Mouse (Mus musculus) c-Kit-negative CD71-positive TER-119-positive erythroid progenitor cells, embryonic 14.5 days (primary cell): ENCODE measurements around the gene Epb41l1.
"Not testable (repeated sequence)": the region's sequence is repeated elsewhere in the genome, so short reads cannot be mapped to it uniquely, and the experiment has no call there.

Source experiments
- DNase-seq: peaks from one replicate; pipeline ENCODE4 v3.0.0-alpha.2; 2013; ENCODE audit warnings: low read depth, low spot score

The Epb41l1 gene

DNA sequence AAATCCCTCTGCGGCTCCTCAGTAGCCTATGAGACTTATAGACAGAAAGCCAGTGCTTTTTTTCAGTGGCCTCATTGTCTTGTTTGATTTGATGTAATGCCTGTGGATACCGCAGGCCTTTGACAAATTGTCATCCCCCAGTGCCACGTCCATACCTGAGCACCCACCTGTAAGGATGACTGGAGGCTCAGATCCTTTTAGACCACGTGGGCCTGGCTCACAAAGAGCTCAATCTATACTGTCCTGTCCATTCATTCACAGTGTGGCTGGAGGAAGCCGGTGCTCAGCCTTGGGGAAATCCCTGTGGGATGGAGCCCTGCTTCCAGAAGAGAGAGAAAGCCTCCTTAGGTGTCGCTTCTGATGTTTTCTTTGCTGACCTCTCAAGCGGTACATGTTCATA, 62.5 kb downstream of the Epb41l1 start:
- no peak for DNase-seq

DNA sequence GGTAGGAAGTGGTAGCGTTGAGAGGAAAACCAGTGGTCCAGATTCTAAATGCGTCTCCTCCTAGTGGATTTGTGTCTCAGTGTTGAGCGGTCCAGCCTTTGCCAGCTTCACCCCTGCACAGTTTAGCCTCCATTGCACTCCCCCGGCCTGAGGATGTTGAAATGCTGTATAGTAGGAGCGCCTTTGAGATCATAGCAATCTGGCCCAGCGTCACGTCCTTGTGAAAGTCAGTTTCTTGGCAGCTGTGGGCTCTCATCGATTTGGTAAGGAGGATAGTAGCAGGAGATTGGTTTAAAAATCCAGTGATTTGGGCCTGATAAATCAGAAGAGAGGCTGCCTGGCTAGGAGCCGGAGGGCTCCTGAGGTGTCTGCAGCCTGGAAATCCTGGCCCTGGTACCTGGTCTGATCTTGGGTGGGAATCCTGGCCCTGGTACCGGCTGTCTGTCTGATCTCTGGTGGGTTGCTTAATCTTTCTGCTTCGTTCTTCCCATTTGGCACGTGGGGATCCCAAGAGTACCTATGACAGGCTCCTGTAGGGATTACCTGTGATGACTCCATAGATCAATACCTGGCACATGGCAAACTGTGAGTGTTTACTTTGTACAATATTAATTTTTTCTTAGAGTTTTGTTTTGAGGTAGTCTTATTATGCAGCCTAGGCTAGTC, 65.5 kb downstream of the Epb41l1 start:
- no peak for DNase-seq

DNA sequence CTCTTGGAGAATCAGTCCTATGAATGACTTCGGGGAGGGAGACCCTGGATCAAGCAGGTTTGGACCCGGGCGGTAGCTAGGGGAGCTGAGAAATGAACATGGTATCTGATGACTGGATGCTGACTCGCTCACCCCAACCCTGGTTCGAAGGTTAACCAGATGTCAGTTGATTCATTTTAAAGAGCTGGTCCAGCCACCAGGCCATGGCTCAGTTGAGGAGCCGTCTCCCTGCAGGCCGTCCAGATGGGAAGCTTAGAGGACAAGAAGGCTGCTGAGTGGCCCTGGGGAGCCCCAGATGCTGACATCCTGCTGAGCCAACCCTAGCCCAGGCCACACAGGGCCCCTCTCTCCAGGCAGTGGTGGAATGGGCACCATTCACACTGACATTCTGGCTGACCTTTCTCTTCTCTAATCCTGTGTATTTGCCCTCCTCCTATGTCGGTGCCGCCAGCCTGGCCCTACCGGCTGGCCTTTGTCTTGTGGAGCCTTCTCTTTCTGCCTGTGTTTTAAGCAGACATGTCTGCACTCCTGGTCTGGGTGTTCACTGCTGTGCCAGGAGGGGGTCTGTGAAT, 67.0 kb downstream of the Epb41l1 start:
- DNase-seq: no peak

DNA sequence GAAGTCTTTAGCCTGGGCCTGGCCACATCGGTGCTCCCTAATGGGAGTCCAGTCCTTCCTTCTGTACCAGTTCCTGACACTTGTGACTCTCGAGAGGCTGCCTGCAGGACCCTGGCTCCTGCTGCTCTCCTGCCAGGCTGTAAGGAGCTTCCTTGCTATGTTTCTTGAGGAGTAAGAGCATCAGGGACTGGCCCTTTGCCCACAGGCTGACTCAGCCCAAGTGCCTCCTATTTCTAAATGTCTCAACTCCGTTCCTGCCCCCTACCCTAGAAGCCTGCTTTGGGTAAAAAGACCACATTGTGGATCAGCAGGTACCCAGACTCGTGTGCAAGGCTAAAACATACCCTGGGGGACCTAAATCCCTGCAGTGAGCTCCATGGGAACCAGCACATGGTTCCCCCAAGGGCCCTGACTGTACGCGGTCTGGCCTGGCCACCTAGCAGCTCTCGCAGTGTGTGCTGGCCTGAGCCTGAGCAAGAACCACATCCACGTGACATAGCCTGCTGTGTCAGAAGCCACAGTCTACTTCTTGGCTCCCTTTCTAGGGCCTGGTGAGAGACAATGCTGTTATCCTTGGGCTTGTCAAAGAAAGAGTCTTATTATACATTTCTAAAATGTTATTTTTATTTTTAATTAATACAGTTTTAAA, 67.6 kb downstream of the Epb41l1 start:
- DNase-seq: no peak

DNA sequence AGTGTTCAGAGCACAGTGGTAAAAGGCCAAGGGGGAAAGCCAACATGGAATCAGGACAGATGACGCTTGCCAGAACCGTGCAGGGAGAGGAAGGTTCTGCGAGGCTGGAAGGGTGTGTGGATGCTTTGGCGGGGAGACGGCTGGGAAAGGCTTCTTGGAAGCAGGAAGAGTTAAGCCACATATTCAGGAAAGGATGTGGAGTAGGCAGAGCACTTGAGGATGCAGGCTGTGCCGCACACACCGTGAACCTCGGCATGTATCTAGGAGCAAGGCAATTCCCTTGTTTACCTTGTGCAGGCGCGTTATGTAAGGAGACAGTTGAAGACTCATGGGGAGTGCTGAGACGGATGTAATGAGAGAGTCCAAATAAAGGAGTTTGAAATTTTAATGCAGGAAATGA, 69.5 kb downstream of the Epb41l1 start:
- DNase-seq: no peak

DNA sequence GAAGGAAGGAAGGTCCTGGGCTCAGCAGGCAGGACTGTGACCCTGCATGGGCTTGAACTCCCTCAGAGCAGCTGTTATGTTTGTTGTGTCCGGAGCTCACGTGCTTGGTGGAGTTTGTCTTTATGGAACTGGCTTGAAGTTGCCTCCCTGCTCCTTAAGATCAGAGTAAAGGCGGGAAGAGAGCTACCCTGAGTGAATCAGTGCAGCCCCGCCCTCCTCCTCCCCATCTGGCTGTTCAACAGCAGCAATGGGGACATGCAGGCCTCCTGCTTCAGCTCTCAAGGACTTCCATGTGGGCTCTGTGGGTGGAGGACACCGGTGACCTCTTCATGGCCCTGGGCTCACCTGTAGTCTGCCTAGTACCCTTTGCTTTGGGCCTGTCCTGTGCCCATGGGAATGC, 71.1 kb downstream of the Epb41l1 start:
- no peak for DNase-seq

DNA sequence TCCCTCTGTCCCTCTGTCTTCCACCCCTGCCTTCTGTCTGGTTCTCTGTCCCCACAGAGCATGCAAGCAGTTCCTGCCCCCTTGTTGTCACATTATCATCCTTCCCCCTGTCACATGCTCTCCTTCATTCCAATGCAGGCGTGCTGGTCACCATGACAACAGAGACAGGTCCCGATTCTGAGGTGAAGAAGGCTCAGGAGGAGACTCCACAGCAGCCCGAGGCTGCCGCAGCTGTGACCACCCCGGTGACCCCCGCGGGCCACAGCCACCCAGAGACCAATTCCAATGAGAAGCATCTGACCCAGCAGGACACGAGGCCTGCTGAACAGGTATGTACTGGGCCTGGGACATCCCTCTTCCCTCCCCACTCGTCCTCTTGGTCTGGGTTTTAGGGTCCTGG, 73.1 kb downstream of the Epb41l1 start:
- no peak for DNase-seq

DNA sequence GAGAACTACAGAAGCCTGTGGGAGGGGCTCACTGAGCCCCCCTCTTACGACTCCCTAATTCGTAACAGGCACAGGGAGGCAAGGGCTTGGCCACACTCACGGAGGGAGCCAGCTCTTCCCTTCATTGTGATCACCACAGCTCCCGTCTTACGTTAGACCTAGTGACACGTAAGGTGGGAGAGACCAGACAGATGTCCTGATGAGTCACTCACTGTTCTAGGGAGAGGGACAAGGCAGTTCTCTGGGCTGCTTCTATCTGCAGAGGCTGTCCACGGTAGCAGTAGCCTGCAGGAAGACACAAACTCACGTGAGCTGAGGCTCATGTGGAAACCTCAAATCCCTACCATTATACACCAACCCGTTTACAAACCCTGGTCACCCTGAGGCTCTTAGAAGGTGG, 73.8 kb downstream of the Epb41l1 start:
- no peak for DNase-seq

DNA sequence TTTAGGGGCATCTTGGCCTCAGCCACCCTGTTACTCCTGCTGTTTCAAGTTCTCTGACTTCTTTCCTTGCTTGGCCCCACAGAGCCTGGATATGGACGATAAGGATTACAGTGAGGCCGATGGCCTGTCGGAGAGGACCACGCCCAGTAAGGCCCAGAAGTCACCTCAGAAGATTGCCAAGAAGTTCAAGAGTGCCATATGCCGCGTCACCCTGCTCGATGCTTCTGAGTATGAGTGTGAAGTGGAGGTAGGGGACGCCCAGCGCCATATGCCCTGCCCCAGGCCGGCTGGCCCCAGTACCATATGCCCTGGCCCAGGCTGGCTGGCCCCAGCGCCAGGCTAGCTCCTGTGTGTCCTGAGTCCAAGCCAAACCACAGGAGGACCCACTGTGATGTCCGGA, 74.2 kb downstream of the Epb41l1 start:
- peak; percentile 66 for DNase-seq

DNA sequence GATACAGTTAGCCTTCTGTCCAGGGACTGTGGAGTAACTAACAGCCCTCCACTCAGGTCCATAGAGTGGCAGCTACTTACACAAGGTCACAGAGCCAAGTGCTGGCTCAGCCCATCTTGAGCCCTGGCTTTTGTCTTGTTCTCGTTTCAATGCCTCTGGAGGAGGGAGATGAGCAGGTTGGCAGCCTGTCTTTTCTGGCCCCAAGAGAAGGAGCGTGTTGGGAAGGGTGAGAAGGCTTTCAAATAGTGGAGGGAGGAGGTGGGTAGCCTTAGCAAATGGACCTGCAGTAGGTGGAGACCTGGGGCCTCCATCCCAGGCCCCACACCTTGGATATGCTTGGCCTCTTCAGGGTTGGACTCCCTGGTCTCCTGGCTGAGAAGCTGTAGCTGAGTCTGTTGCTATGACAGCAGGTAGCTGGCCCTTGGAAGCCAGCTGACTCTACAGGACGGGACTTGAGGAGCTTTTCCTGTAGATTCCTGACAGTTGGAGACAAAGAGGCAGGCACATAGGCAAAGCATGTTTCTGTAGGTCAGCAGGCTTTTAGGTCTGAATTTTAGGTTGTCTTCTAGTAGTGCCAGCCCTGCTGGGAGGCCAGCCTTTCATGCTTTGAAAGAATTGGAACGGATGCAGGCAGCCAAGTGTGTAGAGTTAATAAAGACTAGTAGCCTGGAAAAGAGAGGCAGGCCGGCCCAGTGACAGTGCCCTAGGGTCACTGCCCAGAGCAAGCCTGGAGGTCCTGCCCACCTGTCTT, 76.3 kb downstream of the Epb41l1 start:
- no peak for DNase-seq

DNA sequence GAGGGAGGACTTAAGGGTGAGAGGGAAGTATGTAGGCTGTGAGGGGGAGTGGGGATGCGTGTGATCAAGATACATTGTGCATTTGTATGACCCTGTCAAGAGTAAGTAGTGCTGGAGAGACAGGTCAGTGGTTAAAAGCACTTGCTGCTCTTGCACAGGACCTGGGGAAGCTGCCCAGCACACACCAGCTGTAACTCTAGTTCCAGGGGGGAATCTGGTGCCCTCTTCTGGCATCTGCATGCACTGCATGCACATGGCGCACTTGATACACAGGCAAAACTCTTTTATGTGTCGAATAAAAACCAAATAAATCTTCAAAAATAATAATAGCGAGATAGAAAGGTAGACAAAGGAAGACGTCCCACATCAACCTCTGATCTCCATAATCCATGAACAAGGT, 77.2 kb downstream of the Epb41l1 start:
- peak; percentile 51 for DNase-seq

DNA sequence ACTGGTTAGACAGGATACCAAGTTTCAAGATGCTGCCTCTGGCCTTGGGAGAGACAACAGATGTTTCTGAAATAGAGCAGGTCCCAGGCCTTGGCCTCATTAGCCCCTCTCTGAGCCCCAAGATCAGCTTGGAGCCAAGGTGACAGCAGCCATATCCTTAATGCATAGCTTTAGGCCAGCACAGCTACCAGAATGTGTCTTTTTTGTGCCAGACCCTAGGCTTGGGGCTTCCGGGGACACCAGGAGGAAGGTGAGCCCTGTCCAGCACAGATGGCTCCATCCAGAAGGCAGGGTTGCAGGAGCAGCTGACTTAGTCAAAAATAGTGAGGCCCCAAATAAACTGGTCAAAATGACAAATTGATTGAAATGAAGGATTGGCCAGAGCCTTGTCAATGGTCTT, 80.3 kb downstream of the Epb41l1 start:
- no peak for DNase-seq

DNA sequence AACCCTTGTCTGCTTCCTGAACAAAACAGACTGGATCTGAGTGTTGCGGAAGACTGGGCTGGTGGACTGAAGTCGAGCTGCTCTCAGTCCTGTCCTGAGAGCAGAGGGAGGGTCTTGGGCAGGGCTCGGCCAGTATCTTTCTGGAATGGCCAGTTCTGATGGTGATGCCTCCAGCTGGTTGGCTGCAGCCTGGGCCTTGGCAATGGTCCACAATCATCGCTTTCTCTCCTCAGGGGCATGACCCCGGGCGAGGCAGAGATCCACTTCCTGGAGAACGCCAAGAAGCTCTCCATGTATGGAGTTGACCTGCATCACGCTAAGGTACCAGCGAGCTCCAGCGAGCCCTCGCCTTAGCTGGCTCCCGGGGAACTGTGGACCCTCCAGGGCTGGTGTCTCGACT, 84.8 kb downstream of the Epb41l1 start:
- no peak for DNase-seq

DNA sequence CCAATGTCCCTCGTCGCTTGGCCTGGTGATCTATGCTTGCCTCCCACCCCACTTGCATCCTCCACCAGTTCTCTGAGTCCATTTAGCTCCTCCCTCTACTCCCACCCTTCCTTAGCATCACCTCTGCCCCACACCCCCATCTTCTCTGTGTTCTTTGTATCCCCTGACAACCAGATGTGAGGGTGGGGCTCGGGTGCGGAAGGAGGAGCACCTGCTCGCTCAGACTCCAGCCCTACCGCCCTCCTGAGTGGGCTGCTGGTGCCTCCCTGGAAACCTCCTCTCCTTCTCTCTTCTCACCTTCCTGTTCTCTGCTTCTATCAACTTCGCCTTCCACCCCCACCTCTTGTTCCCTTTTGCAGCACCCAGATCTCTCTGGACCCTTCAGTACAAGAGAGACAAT, 91.3 kb downstream of the Epb41l1 start:
- no peak for DNase-seq

DNA sequence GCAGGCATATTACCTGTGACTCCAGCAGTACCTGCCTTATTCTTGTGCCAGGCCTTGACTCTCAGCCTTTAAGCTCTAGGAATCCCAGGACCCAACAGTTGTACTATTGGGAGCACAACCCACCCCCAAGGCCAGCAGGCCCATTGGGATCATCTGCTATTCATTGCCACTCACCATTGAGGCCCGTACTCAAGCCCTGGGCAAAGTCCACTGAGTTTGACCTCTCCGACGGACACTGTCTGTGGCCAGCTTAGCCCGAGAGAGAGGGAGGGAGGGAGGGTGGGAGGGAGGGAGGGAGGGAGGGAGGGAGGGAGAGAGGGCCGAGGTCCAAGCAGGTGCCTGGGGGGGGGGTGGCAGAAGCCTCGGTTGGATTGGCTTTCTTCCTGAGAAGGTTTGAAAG, 91.9 kb downstream of the Epb41l1 start:
- no peak for DNase-seq

DNA sequence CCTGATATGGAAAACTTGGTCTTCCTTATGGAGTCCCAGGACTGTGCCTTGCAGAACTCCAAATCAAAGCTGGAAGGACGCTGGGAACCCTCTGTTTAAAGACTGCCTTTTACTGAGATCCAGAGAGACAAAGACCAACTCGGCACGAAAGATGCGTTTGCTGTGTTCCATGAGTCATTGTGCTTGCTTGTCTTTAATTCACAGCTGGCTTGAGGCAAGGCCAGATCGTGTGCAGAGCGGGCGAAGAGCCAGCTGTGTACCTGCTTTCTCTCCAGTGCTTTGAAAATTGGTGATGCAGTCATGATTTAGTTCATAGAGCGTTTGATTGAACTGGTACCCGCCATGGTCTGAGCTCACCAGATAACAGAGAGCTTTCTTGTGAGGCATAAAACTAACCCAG, 94.4 kb downstream of the Epb41l1 start:
- no peak for DNase-seq

DNA sequence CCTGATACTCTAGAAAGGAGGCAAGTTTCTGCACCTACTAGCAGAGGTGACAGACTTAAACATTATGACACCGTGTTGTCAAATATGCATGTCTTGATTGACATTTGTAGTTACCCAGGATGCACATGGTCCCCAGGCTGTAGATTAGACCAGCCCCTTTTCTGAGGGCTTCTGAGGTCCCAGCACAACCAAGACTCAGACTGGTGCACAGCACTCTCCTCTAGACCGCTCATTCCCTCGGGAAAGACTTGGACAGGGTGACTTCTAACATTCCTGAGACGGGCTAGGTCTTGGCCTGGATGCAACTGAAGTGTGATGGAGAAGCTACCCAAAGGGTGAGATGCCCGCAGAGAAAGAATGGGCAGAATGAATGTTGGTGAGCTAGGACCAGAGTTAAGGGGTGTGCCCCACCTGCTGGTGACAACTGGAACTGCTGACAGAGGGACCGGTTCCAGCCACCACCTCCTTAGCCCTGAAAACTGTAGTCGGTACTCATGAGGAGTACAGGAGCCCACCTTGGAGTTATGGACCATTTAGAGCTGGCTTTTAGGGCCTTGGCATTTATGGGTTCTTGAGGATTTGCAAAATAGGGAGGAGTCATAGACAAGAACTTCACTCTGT, 95.0 kb downstream of the Epb41l1 start:
- peak; percentile 42 for DNase-seq

DNA sequence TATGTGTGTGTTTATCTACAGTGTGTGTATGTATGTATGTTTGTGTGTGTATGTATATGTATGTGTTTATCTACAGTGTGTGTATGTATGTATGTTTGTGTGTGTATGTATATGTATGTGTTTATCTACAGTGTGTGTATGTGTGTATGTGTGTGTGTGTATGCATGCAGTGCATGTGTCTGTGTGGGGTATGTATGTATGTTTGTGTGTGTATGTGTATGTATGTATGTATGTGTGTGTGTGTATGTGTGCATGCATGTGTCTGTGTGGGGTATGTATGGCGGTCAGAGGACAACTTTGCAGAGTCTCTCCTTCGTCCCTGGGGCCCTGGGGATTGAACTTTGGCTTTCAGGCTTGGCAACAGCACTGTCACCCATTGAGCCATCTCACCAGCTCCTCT, 96.0 kb downstream of the Epb41l1 start:
- DNase-seq: not testable (repeated sequence)

DNA sequence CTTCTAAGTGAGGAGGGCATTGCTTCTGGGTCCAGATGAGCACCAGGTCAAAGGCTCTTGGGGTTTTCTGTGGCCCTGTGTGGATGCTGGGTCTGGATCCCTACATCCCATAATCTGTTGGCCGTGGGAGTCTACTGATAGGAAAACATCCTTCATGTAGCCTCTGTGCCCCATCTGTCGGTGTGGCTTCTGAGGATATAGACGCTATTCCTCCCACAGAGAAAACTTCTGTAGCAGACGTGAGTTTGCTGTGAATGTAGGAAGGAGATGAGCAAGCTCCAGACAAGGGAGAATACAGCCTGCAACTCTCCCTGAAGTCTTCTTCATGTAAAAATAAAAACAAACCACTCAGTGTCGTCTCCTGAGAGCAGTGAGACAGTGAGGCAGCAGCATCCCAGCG, 97.6 kb downstream of the Epb41l1 start:
- DNase-seq: no peak

DNA sequence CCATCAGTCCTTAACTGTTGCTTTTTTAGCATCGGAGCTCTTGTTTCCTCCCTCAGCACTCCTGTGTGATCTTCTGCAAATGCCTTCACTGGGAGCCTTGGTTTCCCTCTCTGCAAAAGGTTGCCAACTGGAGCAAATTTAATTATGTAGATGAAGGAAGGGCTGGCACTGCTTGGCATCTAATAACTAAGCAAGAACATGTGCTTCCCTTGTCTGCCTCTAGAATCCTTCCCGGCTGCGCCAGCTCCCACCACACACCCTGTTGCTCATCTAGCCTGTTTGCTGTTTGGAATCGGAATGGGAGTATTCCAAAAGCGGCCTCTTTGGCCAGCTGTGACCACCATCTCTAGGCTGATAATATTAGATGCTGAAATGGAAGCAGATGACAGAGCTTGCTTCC, 98.9 kb downstream of the Epb41l1 start:
- no peak for DNase-seq

DNA sequence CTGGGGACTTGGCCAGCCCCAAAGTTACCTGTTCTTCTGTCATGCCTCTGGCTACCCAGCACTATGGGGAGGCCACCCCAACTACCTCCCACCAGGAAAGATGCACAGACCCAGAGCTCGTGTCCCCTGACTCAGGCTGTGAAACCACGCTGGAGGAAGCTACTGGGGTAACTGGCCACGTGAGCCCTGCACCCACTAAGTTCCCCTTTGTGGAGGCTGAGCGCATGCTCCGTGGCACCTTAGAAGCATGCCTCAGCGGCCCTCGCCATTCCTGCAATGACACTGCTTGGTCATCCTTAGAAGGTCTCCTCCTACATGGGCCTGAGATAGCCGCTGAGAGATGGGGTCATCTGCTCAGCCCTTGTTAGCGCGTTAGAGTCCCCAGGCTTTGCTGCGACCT, 102.3 kb downstream of the Epb41l1 start:
- DNase-seq: no peak

DNA sequence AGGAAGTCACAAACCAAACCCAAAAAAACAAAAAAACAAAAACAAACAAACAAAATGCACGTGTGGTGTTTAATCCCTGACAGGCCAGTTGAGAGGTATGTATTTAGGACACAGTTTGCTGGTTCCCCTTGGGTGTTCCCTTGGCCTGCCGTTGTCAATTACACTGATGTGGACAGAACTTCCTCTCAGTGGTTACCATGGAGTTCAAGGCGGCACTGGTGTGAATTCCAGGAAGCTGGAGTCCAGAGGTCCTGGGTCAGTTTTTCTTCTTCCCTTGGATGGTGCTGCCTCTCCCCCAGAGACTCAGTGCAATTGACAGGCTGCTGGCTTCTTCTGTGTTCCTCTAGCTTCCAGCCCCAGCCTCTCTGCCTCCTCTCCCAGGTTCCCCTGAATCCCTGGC, 103.4 kb downstream of the Epb41l1 start:
- no peak for DNase-seq
